Mouse (Mus musculus) adrenal gland, postnatal 4 days (tissue): ENCODE results near the gene Asdurf. TPM values are rescaled to one million over a fixed set of nuclear protein-coding genes. Genes with fewer than 3 reads are reported as not detected.

Experiments
- total RNA-seq, 2 experiments: library from RNA; stranded (reverse); gene quantifications; 2 replicates each; pipeline ENCODE4 v1.2.3; 2021

Gene Asdurf
- total RNA-seq, 2 experiments from 2014 or later: not detected

Other genes starting within 250 kb of the Asdurf start
- not detected for gene 1700019A02Rik, start 165.0 kb downstream of the Asdurf start, total RNA-seq
- gene Pms1, start 55.6 kb downstream of the Asdurf start, total RNA-seq: 10 to 100 TPM; 10.4 to 12.5 TPM
- gene Ormdl1, start 55.5 kb downstream of the Asdurf start, total RNA-seq: 10 to 100 TPM; 17.6 to 18.5 TPM
- gene Gm28778, start 55.5 kb downstream of the Asdurf start, total RNA-seq: not detected
- 10 to 100 TPM; 23.7 to 25.3 TPM for gene Osgepl1, start 39.0 kb downstream of the Asdurf start, total RNA-seq
- not detected for gene Gm28551, start within 50 bp of the Asdurf start, total RNA-seq
- gene Asnsd1, start 133 bp upstream of the Asdurf start, total RNA-seq: 10 to 100 TPM; 40.9 to 43.6 TPM